Mouse (Mus musculus) frontal cortex, postnatal 25 days (tissue): ENCODE measurements at regions not wholly inside any gene's neighbourhood (a gene's known extent, or its start where the extent isn't known, plus 50 kb on each side); places are given as distances from the start of the nearest gene placed in this dataset.

ENCODE experiments used
- DNase-seq, 2 experiments: peaks; one replicate each; pipeline ENCODE4 v3.0.0; 2022; ENCODE audit warnings: low spot score in 2 of 2

DNA sequence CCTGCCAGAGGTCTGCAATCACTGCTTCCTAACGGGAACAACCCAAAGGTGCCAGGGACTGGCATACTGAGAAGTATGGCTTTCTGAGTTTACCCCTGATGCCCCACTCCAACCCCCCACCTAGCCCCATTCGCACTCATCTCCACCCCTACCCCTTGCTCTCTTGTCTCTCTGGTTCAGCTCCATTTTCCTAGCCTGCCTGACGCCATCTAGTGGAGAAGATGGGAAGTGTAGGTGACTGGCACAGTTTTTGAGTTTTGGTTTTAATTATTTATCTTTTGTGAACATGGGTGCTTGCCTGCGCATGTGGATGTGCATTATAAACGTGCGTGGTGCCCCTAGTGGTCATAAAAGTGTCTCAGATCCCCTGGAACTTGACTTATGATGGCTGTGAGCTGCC, 352.3 kb upstream of the Hs6st1 start:
- no peak for DNase-seq

DNA sequence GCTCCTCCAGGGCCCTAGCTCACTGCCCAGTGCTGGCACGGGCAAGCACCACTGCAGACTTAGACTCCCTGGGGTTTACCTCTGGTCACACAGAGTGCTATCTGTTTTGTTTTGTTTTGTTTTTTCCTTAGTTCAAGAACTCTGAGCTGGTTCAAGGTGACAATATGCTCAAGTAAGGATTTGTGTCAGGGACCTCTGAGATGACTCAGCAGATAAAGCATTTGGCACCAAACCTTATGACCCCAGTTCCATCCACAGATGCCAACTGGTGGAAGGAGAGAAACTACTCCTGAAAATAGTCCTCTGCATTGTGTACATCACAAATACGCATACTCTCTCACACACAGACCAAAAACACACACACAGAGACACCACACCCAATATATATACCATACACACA, 351.0 kb upstream of the Hs6st1 start:
- no peak for DNase-seq

DNA sequence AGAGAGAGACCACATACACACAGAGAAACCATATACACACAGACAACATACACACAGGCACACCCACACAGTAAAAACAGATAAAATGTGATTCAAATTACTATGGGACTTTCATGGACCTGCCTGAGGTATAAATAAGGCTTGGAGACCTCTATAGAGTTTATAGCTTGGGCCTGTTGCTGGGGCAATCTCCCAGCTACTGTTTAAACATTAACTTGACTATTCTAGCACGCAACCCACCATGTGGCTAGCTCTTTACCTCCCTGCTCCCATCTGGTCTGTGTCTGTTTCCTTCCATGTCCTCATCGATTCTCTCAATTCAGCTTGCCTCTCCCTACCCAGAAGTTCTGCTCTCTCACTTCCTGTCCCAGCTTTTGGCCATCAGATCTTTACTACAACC, 350.5 kb upstream of the Hs6st1 start:
- no peak for DNase-seq

DNA sequence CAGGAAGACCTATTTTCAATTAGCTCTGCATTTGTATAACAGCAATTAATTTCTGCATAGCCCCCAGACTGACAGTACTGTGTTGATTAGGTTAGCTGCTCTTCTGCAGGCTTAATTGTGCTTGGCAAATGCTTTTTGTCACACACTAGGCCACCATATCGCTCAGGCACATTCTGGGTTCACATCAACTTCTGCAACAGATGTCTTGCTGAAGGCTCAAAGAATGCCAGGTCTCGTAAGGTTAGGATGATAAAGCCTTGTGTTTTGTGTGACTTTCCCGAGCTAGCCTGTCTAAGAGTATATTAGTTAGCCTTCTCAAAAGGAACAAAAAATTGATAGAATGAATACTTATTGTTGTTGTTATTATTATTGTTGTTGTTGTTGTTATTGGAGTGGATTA, 348.1 kb upstream of the Hs6st1 start:
- no peak for DNase-seq

DNA sequence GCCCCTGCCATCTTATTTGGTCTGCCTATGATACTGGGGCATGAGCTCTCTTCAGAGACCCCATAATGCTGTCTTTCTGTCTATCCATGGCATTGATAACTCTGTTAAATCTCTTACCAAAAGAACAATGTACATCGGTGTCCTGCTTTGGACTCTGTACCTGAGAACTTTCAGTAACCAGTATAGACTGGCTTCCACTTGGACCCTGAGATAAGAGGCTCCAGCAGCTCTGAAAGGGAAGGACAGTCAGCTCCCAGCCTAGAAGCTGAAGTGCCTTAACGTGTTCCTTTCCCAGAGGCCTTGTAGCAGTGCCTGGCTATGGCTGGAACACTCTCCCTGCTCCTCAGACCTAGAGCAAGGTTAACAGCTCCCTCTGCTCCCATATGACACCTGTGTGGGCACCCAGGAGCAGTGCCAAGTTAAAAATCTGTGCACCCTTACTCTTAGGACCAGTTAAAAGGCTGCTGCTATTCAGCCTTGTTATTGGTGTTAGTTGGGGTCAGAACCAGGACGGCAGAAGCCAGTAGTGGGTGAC, 343.8 kb upstream of the Hs6st1 start:
- DNase-seq, result no peak

DNA sequence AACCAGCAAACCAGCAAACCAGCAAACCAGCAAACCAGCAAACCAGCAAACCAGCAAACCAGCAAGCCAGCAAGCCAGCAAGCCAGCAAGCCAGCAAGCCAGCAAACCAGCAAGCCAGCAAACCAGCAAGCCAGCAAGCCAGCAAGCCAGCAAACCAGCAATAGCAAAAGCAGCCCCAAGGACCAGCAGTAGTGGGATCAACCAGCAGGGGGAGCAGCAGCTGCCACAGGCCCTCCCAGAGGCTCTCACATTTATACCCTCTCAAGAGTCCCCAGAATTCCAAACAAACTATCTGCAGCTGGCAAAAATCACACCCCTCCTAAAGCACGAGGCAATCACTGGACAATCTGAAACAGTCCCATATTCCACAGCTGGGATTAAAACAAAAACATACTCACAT, 341.6 kb upstream of the Hs6st1 start:
- DNase-seq, result peak; percentile 53 to 55

DNA sequence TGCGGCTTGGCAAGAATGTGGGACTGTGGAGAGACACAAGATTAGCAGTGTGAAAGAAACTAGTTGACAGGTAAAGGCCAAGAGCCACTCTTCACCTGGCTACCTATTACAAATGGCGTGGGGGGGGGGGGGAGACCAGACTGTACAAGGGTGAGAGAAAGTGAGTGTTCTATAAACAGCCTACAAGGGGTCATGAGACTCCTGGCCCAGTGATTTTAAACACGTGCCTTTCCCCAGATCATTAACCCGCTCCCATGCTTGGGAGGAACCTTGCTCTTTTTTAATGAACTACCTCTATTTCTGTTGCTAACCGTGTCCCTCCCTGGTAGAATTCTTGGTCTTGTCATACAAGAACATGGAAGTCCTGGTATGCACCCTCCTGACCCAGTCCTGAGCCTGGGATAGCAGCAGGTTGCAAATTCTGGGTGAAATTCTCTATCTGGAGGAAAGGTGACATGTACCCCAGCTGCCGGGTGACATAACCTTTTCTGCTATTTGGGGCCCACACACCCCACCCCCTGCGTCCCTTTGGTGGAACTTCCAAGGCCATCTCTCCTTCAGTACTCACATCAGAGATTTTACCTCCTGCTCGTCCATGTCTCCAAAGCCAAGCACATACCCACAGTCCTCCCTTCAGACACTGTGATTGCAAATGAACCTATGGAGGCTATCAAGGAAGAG, 340.8 kb upstream of the Hs6st1 start:
- no peak for DNase-seq

DNA sequence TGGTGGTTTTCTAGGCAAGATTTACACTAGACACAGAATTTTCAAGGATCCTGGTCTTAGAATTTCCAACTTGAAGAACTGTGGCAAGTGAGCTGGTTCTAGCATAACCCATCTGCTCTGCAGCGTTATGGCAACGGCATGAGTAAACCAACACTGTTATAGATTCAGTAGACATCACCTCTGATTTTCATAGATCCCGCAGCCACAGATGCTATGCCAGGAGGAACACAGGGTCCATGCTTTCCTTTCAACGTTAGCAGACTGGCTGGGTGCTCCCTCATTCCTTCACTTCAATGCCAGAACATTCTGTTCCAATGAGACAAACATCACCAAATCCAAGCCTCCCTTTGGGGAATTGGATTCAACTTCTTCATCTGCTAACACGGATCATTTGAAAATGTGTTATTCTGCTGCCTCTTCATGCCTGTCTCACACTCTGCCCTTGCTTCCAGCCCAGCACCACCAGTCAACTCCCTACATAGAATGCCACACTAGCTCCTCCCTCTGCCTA, 338.4 kb upstream of the Hs6st1 start:
- no peak for DNase-seq

DNA sequence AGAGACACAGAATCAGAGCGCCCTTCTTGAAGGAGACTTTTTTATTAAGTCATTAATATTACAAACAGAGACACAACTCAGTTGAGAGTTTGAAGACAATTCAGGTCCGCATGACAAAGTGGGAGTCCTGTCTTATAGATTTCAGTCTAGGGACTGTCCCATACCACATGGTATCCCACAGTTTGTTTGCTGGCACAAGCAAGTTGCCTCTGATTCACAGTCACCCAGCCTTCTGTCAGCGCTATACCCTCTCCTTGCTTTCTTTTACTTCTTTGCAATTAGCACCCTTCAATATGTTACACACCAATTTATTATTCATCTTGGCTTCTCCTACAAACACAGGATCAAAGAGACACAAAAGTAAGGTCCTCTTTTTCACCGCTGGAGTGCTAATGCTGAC, 337.9 kb upstream of the Hs6st1 start:
- no peak for DNase-seq

DNA sequence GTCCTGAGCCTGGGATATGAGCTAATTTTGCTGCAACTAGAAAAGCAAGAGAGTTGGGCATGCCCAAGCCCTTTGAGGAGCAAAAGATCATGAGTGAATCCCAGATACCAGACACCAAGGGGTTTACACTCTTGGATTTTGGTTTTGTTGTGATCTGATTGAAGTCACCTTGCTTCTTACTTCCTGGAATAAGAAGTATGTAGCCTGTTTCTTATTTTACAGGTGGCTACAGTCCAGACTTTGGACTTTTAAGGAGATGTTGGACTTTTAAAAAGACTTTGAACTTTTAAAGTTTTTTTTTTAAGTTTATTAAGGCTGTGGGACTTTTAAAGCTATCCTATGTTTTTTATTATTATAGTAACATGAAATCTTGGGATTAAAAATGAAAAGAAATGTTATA, 332.0 kb upstream of the Hs6st1 start:
- DNase-seq, result no peak

DNA sequence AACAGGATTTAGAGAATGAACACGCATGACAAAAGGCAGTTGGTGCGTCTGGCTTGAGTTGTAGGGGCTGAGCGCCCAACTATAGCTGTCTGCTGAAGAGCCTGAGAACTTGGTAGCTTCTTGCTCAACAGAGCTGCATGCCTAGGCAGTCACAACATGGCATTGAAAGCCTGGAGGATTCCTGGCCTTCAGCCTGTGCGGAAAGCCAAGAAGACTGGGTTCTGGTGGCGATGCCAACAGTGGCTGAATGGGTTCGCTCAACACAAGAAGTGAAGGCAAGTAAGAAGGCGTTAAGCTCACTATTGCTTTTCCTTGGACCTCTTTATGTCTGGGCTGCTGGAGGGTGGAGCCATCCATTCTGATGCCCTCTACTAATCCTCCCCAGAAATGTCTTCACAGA, 318.6 kb upstream of the Hs6st1 start:
- DNase-seq, result no peak

DNA sequence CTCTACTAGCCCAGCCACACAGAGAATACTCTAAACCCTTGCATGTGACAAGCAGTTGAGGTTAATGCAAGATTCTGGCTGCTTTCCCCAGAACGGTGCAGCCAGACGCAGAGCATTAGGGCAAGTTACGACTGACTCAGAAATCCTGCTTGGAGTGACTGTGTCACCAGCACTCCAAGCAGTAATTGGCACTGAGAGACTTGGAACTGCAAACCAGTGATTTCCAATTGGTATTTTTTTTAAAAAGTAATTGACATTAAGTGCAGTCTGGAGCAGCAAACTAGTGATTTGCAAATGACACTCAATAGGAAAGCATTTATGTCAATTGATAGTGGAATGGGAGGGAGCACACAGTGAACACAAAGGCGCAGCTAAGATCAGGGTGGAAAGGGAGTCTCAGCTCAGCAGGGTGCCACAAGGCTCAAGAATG, 318.1 kb upstream of the Hs6st1 start:
- DNase-seq, result no peak

DNA sequence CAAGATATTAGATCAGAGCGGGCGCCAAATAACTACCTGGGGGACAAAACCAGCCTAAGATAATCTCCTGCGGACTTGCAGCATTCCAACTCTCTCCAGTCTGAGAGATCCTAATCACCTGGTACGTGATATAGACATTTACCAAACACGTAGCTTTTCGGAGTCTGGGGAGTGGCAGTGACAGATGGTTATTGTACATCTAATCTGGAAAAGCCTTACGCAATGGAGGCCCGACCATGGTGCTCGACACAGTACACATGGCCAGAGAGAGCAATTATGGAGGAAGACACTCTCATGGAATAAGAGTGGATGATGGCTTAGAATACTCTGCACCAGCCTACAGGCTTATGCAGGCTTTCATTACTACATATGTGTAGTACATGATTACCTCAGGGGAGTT, 315.6 kb upstream of the Hs6st1 start:
- DNase-seq, result no peak

DNA sequence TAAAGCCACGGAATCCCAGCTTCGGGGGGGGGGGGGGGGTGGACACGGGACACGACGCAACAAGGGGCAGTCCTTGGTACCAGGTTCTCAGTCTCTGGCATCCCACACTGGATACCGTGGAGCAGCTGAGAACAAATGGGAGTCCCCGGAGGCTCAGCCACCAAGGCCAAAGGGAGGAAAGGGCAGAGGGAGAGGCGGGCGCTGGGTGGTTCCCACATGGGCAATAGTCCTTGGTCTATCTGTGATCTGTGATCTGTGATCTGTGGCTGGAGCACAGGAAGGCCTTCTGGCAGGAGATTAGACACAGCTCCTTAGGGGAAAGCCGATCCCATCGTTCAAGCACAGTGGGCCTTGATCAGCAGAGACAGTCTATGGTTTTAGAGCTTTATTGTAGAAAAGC, 314.0 kb upstream of the Hs6st1 start:
- no peak for DNase-seq

DNA sequence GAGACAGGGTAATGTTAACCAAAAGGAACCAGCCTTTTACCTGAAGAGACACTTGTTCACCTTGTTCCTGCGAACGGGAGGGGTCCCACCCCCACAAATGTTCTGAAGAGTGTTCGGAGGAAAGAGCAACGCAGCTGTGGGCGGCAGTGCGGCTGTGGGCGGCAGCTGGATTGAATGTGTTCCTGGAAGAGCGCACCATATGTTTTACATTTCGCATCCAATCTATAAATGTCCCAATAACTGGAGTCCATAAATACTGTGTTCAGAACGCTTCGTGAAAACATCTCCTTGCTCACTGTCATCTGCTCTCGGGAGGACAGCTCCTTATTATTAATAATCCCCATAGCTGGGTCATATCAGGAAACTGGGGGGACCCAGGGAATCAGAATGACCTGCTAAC, 309.2 kb upstream of the Hs6st1 start:
- peak; percentile 59 to 60 for DNase-seq

DNA sequence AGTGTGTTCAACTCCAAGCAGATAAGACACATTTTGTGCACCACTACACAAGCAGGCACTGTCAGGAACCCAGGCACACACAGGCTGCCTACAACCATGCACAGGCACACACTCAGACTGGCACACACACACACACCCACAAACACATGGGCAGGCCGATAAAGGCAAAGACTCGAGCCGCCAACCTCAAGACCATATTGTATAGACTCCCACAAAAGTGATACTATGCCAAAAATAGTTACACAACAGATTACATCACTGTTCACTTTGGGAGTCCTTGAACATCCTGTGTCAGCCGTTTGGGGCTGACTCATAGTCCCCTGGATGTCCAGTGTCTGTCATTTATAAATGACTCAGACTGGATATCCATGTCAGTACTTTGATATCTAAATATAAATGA, 308.6 kb upstream of the Hs6st1 start:
- peak in 1 of 2 experiments; percentile 16 for DNase-seq

DNA sequence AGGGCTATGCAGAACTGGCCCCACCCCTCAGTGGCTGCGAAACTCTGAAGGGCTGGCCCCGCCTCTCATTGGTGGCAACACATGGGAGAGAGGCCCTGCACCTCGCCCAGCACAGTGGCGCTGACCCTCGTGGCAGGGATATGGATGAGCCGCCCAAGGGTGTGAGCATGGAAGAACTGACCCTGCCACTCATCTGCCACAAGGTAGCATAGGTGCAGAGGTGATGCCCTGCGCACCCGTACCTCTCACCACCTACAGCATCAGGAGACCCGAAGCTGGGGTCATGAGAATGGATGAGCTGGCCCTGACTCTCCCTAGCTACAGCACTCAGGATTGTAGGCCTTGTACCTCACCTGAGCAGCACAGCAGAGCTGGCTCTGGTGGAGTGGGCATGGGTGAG, 305.1 kb upstream of the Hs6st1 start:
- no peak for DNase-seq

DNA sequence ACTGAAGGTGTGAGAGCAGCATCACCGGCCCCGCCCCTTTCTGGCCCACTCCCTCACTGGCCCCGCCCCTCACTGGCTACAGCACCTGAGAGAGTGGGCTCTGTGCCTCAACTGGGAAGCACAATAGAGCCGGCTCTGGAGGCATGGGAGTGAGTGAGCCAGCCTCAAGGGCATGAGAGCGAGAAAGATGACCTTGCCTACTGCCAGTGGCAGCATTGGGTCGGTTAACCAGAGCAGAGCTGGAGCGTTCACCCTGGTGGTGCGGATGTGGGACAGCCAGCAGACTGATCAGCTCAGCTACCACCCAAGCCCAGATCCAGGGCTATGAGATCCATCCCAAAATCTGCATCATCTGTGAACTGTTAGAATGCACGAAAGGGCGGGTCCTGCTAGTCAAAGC, 304.7 kb upstream of the Hs6st1 start:
- no peak for DNase-seq

DNA sequence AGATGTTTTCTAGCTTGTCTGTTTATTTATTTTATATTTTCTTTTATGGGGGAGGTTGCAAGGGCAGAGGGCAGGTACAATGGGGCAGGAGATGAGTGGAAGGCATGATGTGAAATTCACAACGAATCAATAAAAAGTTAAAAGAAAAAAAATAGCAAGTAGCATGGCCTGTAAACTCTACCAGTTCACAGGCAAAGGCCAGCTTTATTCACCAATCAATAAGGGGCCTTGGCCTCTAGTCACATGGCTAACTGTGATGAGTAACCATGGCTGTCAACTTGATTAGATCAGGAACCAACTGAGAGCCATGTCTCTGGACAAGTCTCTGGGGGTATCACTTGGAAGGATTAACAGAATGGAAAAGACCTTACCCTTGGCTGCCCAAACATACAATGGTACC, 304.1 kb upstream of the Hs6st1 start:
- DNase-seq, result no peak

DNA sequence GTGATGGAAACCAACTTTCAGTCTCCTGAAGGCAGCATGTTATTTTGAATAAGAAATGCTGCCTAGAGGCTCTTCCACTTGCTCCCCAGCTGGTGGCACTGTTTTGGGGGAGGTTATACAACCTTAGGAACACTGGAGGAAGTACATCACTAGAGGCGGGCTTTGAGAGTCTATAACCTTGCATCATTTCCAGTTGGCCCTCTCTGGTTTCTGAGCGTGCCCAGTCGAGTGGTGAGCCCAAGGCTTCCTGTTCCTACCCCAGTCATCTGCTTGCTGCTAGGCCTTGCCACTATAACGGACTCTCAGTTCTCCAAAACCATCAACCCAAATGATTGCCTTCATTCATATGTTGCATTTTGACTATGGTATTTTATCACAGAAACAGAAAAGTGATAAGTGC, 302.5 kb upstream of the Hs6st1 start:
- DNase-seq, result no peak

DNA sequence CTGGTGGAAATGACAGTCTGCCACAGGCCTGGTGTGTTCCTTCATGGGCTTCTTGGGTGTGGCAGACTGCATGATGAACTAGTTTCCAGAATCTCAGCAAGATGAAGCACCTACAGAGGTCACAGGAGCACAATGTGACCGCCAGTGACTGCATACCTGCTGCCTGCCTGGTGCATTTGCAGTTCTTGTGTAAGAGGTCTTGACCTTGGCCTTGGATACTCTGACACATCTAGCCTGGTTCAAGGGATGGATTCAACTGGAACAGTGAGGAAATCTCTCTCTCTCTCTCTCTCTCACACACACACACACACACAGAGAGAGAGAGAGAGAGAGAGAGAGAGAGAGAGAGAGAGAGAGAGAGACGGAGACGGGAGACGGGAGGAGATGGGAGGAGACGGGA, 301.9 kb upstream of the Hs6st1 start:
- DNase-seq, result no peak

DNA sequence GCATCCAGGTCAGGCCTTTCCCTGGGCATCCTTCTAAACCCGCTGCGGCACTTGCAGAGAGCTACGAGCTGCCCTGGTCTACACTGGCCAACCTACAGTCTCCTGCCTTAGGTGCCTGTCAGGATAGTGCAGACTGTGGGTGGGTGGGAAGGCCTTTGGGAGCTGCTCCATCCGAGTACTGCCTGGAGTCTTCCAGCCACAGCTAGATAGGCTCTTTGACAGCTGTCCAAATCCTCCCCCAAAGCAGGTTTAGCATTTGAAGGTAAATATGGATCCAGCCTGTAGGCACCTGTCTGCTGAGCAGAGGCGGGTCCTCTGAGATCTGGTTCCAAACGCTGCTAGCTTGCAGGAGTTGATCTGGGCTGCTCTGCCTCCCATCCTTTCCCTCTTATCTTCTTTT, 295.6 kb upstream of the Hs6st1 start:
- DNase-seq, result no peak

DNA sequence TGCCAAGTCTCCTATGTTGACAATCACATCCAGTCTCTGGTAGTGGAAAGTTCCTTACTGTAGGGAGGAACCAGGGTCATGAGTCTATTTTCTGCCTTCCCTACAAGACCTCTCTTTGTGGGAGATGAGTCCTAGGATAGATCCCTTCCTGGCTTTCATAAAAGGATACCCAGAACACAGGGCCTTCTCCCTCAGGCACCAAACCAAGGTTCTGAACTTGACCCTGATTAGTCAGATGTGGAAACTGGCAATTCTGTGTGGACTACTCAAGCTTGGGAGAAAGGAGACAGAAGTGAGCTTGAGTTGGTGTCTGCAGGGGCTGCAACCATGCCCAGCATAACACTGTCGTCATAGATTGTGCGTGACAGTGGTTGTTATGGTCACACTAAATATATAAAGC, 293.6 kb upstream of the Hs6st1 start:
- DNase-seq, result no peak

DNA sequence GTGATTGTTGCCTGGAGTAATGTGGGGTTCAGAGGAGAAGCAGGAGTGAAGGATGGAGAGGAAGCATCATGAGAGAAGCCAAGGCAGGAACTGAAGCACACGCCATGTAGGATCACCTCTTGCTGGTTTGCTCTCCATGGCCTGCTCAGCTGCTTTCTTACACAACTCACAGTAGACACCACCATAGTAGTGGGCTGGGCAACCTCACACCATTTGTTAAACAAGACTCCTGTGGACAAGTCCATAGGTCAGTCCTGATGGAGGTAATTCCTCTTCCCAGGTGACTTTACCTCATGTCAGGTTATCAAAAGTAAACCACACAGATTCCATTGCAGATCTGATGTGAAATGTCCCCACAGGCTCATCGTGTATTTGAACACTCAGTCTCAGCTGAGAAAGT, 285.5 kb upstream of the Hs6st1 start:
- no peak for DNase-seq
